Mouse (Mus musculus): ENCODE measurements around the gene Sod2. TPM values are rescaled to one million over a fixed set of nuclear protein-coding genes. Genes with fewer than 3 reads are reported as not detected.

Gene Sod2
- polyA plus RNA-seq, 2 experiments = 105 to 135 TPM

DNA sequence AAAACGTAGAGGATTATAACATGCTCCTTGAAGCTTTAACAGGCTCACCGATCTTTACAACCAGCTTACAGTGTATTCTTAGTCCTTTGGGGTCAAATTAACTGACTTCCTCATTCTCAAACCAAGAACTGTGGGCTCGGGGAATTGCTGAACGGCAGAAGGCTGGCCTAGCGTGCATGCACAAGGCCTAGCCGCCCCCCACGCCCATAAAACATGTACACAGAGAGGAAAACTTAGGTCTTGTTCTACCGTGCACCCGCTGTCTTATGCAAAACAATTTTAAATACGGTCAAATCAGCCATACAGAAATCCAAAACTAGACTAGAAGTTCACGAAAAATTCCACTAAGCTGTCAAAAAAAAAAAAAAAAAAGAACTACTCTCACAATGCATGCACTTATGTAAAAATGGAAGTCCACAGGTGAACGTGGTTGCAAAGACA is 15.4 kb upstream of the Sod2 start:
- ATAC-seq (ENCODE audit: insufficient read depth) (no peak), DNase-seq (ENCODE audit: low read depth in 3 of 3, low spot score in 3 of 3) (peak in 1 of 3 experiments; percentile 44)
- WGBS (ENCODE audit: insufficient replicate concordance) = under 1% methylated on average over 12 of the region's 12 CpGs

DNA sequence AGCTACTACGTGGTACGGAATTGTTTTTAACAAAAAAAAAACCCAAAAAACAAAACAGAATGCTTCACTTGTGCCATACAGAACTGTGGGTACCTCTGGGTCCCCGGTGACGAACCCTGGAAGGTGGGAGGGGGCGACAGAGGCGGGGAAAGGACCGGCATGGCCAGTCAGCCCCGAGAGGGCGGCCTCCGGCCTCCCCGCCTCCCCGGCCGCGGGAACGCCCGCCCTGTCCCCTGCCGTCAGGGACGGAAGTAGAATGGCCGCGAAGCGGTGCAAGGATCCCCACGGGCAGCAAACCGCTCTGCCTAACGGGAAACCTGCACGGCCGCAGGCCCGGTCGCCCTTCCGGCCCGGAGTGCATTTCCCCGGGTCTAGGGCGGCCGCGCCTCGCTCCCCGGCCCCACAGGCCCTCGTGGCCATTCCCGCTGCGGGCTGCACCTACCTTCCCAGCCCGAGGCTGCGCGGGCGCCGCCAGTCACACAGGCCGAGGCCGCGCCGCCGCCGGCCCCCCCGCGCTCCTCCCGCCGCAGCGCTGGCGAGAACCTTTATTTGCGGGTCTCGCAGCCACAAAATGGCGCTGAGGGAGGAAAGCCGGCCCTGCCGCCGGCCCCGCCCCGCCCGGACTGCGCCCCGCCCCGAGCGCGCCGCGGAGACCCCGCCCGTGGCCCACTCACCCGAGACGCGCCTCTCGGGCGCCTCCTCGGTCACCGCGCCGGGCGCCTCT is 14.8 kb upstream of the Sod2 start:
- Histone ChIP-seq H3K27me3 (ENCODE audit: control insufficient read depth, insufficient read depth, low read length) (no peaks in the 10 kb centered on the region), H3K36me3 (replicated peaks; ENCODE audit: control insufficient read depth, insufficient read depth, low read depth) (peaks cover 4% of the 10 kb centered on the region; the same call in 1 of the 2 replicates), H3K27ac (peak overlapping the region; percentile 98), H3K4me3 (ENCODE audit: insufficient read depth in 1 of 2, low read depth in 2 of 2, low read length in 2 of 2) (peak overlapping the region; percentile 81 to 100), H3K9me3 (ENCODE audit: control insufficient read depth, low read length) (no peaks in the 10 kb centered on the region), H3K4me1 (replicated peaks; ENCODE audit: control insufficient read depth in 2 of 2, insufficient read depth in 2 of 2, low read length in 1 of 2) (peaks cover 2 to 3% of the 10 kb centered on the region in 2 experiments; a peak in 1 of 4 replicates), H3K4me2 (ENCODE audit: low read depth) (peak overlapping the region; percentile 84), H3K9ac (replicated peaks) (peak overlapping the region; percentile 100)
- peak; percentile 93 for ATAC-seq (ENCODE audit: insufficient read depth)
- WGBS (ENCODE audit: insufficient replicate concordance) = under 1% methylated on average over 74 of the region's 84 CpGs
- TF ChIP-seq CTCF (IDR thresholded peaks at IDR 0.05; ENCODE audit: low read depth) = 0 out of 2 replicates have a peak, but pooled peaks have one; percentile 8
- no peak for TF ChIP-seq EP300 (IDR thresholded peaks at IDR 0.05; ENCODE audit: low read depth)
- DNase-seq (ENCODE audit: low read depth in 3 of 3, low spot score in 3 of 3) = peak; percentile 58 to 68 (median 65)

More for the DNA sequence above, 15.4 kb upstream of the Sod2 start:
- Histone ChIP-seq H3K4me2 (ENCODE audit: low read depth) (peak overlapping the region; percentile 84), H3K4me3 (ENCODE audit: insufficient read depth in 1 of 2, low read depth in 2 of 2, low read length in 2 of 2) (peak overlapping the region; percentile 81 to 100), H3K27me3 (ENCODE audit: control insufficient read depth, insufficient read depth, low read length) (no peaks in the 10 kb centered on the region), H3K9ac (replicated peaks) (peak overlapping the region; percentile 100), H3K36me3 (replicated peaks; ENCODE audit: control insufficient read depth, insufficient read depth, low read depth) (peaks cover 4% of the 10 kb centered on the region; the same call in 1 of the 2 replicates), H3K4me1 (replicated peaks; ENCODE audit: control insufficient read depth in 2 of 2, insufficient read depth in 2 of 2, low read length in 1 of 2) (peaks cover 2 to 3% of the 10 kb centered on the region in 2 experiments; a peak in 1 of 4 replicates), H3K9me3 (ENCODE audit: control insufficient read depth, low read length) (no peaks in the 10 kb centered on the region), H3K27ac (peak overlapping the region; percentile 98)
- TF ChIP-seq CTCF (IDR thresholded peaks at IDR 0.05; ENCODE audit: low read depth) = no peak
- no peak for TF ChIP-seq EP300 (IDR thresholded peaks at IDR 0.05; ENCODE audit: low read depth)

GRCm38 (mm10) chr17:12992470-12992991 is 14.1 kb upstream of the Sod2 start:
- Histone ChIP-seq H3K9me3 (ENCODE audit: control insufficient read depth, low read length) (no peaks in the 10 kb centered on the region), H3K4me2 (ENCODE audit: low read depth) (peak overlapping the region; percentile 84), H3K27me3 (ENCODE audit: control insufficient read depth, insufficient read depth, low read length) (no peaks in the 10 kb centered on the region), H3K9ac (replicated peaks) (peak overlapping the region; percentile 100), H3K36me3 (replicated peaks; ENCODE audit: control insufficient read depth, insufficient read depth, low read depth) (peaks cover 4% of the 10 kb centered on the region; the same call in 1 of the 2 replicates), H3K4me3 (ENCODE audit: insufficient read depth in 1 of 2, low read depth in 2 of 2, low read length in 2 of 2) (peak overlapping the region; percentile 81 to 100), H3K27ac (peak overlapping the region; percentile 98), H3K4me1 (replicated peaks; ENCODE audit: control insufficient read depth in 2 of 2, insufficient read depth in 2 of 2, low read length in 1 of 2) (peaks cover 0 to 3% of the 10 kb centered on the region in 2 experiments; a peak in 1 of 4 replicates)
- peak; percentile 83 to 88 (median 84) for DNase-seq (ENCODE audit: low read depth in 3 of 3, low spot score in 3 of 3)
- under 1% methylated on average over 51 of the region's 51 CpGs for WGBS (ENCODE audit: insufficient replicate concordance)
- ATAC-seq (ENCODE audit: insufficient read depth) = peak; percentile 86
- TF ChIP-seq EP300 (IDR thresholded peaks at IDR 0.05; ENCODE audit: low read depth) = no peak
- TF ChIP-seq CTCF (IDR thresholded peaks at IDR 0.05; ENCODE audit: low read depth) = no peak

- Histone ChIP-seq H3K4me3 (ENCODE audit: insufficient read depth in 1 of 2, low read depth in 2 of 2, low read length in 2 of 2) (peak within 1 kb of the TSS; percentile 81 to 100; a peak in 3 of 4 replicates), H3K4me1 (replicated peaks; ENCODE audit: control insufficient read depth in 2 of 2, insufficient read depth in 2 of 2, low read length in 1 of 2) (peaks cover 0 to 3% of the 10 kb centered on the region in 2 experiments; a peak in 1 of 4 replicates), H3K9me3 (ENCODE audit: control insufficient read depth, low read length) (no peaks in the 10 kb centered on the region), H3K4me2 (ENCODE audit: low read depth) (peak within 1 kb of the TSS; percentile 84), H3K9ac (replicated peaks) (peak within 1 kb of the TSS; percentile 100), H3K27me3 (ENCODE audit: control insufficient read depth, insufficient read depth, low read length) (no peaks in the 10 kb centered on the region), H3K36me3 (replicated peaks; ENCODE audit: control insufficient read depth, insufficient read depth, low read depth) (no peaks in the 10 kb centered on the region), H3K27ac (peak within 1 kb of the TSS; percentile 98)
- ATAC-seq (ENCODE audit: insufficient read depth) (no peak), DNase-seq (ENCODE audit: low read depth in 3 of 3, low spot score in 3 of 3) (no peak)
- no peak for TF ChIP-seq EP300 (IDR thresholded peaks at IDR 0.05; ENCODE audit: low read depth)
- TF ChIP-seq CTCF (IDR thresholded peaks at IDR 0.05; ENCODE audit: low read depth) = no peak
- 64% methylated on average over 1 of the region's 1 CpGs for WGBS (ENCODE audit: insufficient replicate concordance)
These were observed 12.6 kb upstream of the Sod2 start, which contains the start of gene Wtap for GRCm38 (mm10) chr17:12994069-12994468. Wtap (minus strand) TSS chr17:12994169.

GRCm38 (mm10) chr17:12996345-12996744 is 10.3 kb upstream of the Sod2 start:
- H3K27me3 ChIP-seq (ENCODE audit: control insufficient read depth, insufficient read depth, low read length) = no peaks in the 10 kb centered on the region
- no peak overlapping the region for H3K4me2 ChIP-seq (ENCODE audit: low read depth)
- no peaks in the 10 kb centered on the region for H3K36me3 ChIP-seq (replicated peaks; ENCODE audit: control insufficient read depth, insufficient read depth, low read depth)
- no peaks in the 10 kb centered on the region; a peak in 1 of 4 replicates for H3K4me1 ChIP-seq (replicated peaks; ENCODE audit: control insufficient read depth in 2 of 2, insufficient read depth in 2 of 2, low read length in 1 of 2)
- WGBS (ENCODE audit: insufficient replicate concordance) = 34% methylated on average over 3 of the region's 3 CpGs
- TF ChIP-seq CTCF (IDR thresholded peaks at IDR 0.05; ENCODE audit: low read depth) (peak; percentile 61), EP300 (IDR thresholded peaks at IDR 0.05; ENCODE audit: low read depth) (no peak)
- no peak for ATAC-seq (ENCODE audit: insufficient read depth)
- H3K9ac ChIP-seq (replicated peaks) = no peak overlapping the region
- H3K27ac ChIP-seq = no peak overlapping the region
- no peaks in the 10 kb centered on the region for H3K9me3 ChIP-seq (ENCODE audit: control insufficient read depth, low read length)
- DNase-seq (ENCODE audit: low read depth in 3 of 3, low spot score in 3 of 3) = no peak
- H3K4me3 ChIP-seq (ENCODE audit: insufficient read depth in 1 of 2, low read depth in 2 of 2, low read length in 2 of 2) = no peak overlapping the region
